Mouse (Mus musculus): ENCODE results near the gene Spdef. TPM values are rescaled to one million over a fixed set of nuclear protein-coding genes. Genes with fewer than 3 reads are reported as not detected.

Gene Spdef
- polyA plus RNA-seq, 1 experiment from 2014 or later: 29.7 TPM

DNA sequence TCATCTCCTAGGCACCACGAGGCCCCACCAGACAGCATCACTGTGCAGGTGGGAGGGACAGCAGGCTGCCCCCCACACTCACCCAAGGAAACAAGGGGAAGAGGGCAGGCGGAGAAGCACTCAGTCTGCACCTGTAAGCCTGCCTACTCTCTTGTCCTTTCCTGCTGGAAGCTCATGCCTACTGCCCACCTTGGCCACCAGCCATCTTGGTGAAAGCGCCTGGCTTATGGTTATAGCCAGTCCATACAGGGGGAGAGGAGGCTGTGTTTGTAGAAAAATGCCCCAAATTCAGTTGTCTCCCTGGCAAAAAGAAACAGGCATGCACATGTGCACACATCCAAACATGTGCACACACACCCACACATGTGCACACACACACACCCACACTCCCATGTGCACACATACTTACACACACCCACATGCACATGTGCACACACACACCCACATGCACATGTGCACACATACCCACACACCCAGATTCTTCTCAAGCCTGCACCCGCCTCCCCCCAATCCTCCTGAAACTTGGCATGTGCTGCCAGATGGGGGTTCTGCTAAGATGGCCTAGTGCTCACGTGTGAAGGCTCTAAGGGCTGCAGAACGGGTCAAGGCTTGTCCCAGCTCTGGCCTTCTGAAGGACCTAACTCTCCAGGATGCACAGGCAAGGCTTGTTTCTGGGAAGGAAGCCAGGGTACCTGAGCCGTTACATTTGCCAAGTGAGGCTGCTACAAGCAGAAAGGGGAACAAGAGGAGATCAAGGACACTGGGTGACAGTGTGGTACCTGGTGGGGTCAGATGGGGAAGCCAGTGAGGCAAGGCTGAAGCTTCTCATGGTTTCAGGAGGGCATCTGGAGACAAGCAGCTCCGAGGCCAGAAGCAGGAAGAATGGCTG is 22.8 kb upstream of the Spdef start:
- ATAC-seq (ENCODE audit: low FRiP score, low TSS enrichment) (no peak), DNase-seq (ENCODE audit: low spot score) (no peak)
- WGBS: 77% methylated on average over 8 of the region's 8 CpGs
- no peak overlapping the region for H3K9ac ChIP-seq (ENCODE audit: low read length)
- no peak overlapping the region for H3K27ac ChIP-seq (replicated peaks)
- H3K27me3 ChIP-seq (ENCODE audit: control insufficient read depth, insufficient read depth, low read length): no peaks in the 10 kb centered on the region
- no peaks in the 10 kb centered on the region for H3K9me3 ChIP-seq (ENCODE audit: control insufficient read depth, low read length)
- H3K36me3 ChIP-seq (ENCODE audit: control insufficient read depth, insufficient read depth, low read length): no peaks in the 10 kb centered on the region
- TF ChIP-seq EP300 (optimal IDR thresholded peaks at IDR 0.05): no peak
- no peak for TF ChIP-seq CTCF (IDR thresholded peaks at IDR 0.05; ENCODE audit: low read depth)
- no peak overlapping the region for H3K4me3 ChIP-seq (ENCODE audit: low read depth, low read length)
- H3K4me1 ChIP-seq (replicated peaks; ENCODE audit: control insufficient read depth, insufficient read depth): no peaks in the 10 kb centered on the region
- no peak overlapping the region for H3K4me2 ChIP-seq (replicated peaks; ENCODE audit: low read depth)

DNA sequence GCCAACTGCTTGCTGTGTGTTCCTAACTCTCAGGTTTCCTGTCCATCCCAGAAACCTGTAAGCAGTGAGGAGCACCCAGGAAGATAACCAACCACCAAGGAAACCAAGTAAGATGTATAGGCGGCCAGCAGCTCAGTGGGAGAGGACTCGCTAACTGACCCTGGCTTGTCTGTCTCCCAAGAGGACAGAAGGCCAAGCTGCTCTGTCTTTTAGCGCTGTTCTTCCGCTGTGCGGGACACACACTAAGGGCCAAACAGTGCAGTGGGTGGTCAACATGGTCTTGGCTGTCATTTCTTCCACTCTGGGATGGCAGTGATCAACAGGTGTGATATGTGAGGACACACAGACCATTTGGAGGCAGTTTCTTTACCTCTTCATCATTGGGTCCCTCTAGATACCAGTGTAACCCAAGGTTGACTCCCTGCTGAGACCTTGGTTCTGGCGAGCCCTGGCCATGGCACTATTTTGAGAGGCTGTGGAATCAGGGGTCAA is 21.7 kb upstream of the Spdef start:
- Histone ChIP-seq H3K36me3 (ENCODE audit: control insufficient read depth, insufficient read depth, low read length) (no peaks in the 10 kb centered on the region), H3K9ac (ENCODE audit: low read length) (no peak overlapping the region), H3K4me2 (replicated peaks; ENCODE audit: low read depth) (no peak overlapping the region), H3K27ac (replicated peaks) (no peak overlapping the region), H3K9me3 (ENCODE audit: control insufficient read depth, low read length) (no peaks in the 10 kb centered on the region), H3K4me3 (ENCODE audit: low read depth, low read length) (no peak overlapping the region), H3K4me1 (replicated peaks; ENCODE audit: control insufficient read depth, insufficient read depth) (no peaks in the 10 kb centered on the region), H3K27me3 (ENCODE audit: control insufficient read depth, insufficient read depth, low read length) (no peaks in the 10 kb centered on the region)
- ATAC-seq (ENCODE audit: low FRiP score, low TSS enrichment) (no peak), DNase-seq (ENCODE audit: low spot score) (no peak)
- 92% methylated on average over 6 of the region's 6 CpGs for WGBS
- no peak for TF ChIP-seq CTCF (IDR thresholded peaks at IDR 0.05; ENCODE audit: low read depth)
- TF ChIP-seq EP300 (optimal IDR thresholded peaks at IDR 0.05): no peak

DNA sequence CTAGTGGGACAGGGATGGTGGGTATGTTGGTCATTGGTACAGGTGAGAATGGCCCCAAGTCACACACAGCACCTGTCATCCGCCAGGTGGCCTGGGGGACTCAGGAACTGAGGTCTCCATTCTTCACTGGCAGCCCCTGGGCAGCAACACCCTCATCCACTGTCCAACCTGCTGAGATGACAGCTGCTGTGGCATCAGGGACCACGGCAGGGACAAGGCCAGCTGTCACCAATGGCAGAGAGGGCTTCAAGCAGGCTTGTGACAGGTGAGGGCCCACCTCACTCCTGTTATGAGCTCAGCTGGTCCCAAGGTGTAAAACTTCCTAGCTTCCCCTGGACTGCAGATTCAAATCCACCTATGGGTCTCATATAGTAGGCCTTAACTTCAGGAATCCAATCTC is 19.4 kb upstream of the Spdef start:
- Histone ChIP-seq H3K4me3 (ENCODE audit: low read depth, low read length) (no peak overlapping the region), H3K27ac (replicated peaks) (no peak overlapping the region), H3K27me3 (ENCODE audit: control insufficient read depth, insufficient read depth, low read length) (no peaks in the 10 kb centered on the region), H3K9me3 (ENCODE audit: control insufficient read depth, low read length) (no peaks in the 10 kb centered on the region), H3K4me2 (replicated peaks; ENCODE audit: low read depth) (no peak overlapping the region), H3K9ac (ENCODE audit: low read length) (no peak overlapping the region), H3K4me1 (replicated peaks; ENCODE audit: control insufficient read depth, insufficient read depth) (no peaks in the 10 kb centered on the region), H3K36me3 (ENCODE audit: control insufficient read depth, insufficient read depth, low read length) (no peaks in the 10 kb centered on the region)
- DNase-seq (ENCODE audit: low spot score): no peak
- no peak for TF ChIP-seq CTCF (IDR thresholded peaks at IDR 0.05; ENCODE audit: low read depth)
- TF ChIP-seq EP300 (optimal IDR thresholded peaks at IDR 0.05): no peak
- ATAC-seq (ENCODE audit: low FRiP score, low TSS enrichment): no peak
- whole genome bisulfite sequencing: 93% methylated on average over 2 of the region's 2 CpGs

DNA sequence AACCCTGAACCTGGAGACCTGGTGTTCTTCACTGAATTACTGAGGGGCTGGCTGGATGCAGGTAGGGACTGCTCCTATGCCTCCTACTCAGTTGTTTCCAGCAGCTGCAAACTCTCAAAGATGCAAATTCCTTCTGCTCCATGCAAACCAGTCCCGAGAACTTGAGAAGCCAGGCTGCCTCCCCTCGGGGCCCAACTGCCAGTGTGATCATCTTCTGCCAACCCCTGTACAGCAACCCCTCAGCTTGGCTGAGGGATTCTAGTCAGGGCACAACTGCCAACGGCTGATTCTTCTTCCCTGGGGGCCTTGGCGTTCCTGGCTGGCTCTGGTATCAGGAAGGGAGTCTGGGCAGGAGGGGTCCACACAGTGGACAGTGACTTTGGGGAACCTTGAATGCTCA is 17.7 kb upstream of the Spdef start:
- Histone ChIP-seq H3K36me3 (ENCODE audit: control insufficient read depth, insufficient read depth, low read length) (no peaks in the 10 kb centered on the region), H3K4me2 (replicated peaks; ENCODE audit: low read depth) (no peak overlapping the region), H3K27me3 (ENCODE audit: control insufficient read depth, insufficient read depth, low read length) (no peaks in the 10 kb centered on the region), H3K4me3 (ENCODE audit: low read depth, low read length) (no peak overlapping the region), H3K27ac (replicated peaks) (no peak overlapping the region), H3K9ac (ENCODE audit: low read length) (no peak overlapping the region), H3K9me3 (ENCODE audit: control insufficient read depth, low read length) (no peaks in the 10 kb centered on the region), H3K4me1 (replicated peaks; ENCODE audit: control insufficient read depth, insufficient read depth) (no peaks in the 10 kb centered on the region)
- TF ChIP-seq EP300 (optimal IDR thresholded peaks at IDR 0.05) (no peak), CTCF (IDR thresholded peaks at IDR 0.05; ENCODE audit: low read depth) (no peak)
- DNase-seq (ENCODE audit: low spot score): no peak
- no peak for ATAC-seq (ENCODE audit: low FRiP score, low TSS enrichment)
- WGBS: 40% methylated on average over 4 of the region's 4 CpGs

DNA sequence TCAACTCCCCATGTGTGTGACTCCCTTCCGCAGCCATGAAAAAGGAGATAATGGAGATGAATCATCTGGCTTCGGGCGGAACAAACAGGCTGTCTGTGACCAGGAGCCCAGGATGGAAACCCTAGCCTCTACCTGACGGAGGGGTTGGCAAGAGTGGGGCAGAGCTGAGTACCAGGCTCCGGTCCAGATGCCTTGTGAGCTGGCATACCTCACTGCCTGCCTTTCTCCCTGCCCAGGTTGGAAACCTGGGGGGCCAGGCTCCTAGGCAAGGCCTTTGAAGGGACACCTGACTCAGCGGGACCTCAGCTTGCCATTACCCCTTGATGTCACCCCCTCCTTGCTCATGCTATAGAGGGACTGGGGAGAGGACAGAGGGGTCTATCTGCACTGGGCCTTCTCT is 12.2 kb upstream of the Spdef start:
- WGBS: 73% methylated on average over 6 of the region's 6 CpGs
- H3K27ac ChIP-seq (replicated peaks): no peak overlapping the region
- TF ChIP-seq EP300 (optimal IDR thresholded peaks at IDR 0.05) (no peak), CTCF (IDR thresholded peaks at IDR 0.05; ENCODE audit: low read depth) (no peak)

More for the DNA sequence above, 12.2 kb upstream of the Spdef start:
- Histone ChIP-seq H3K4me3 (ENCODE audit: low read depth, low read length) (no peak overlapping the region), H3K4me2 (replicated peaks; ENCODE audit: low read depth) (no peak overlapping the region), H3K9ac (ENCODE audit: low read length) (no peak overlapping the region), H3K4me1 (replicated peaks; ENCODE audit: control insufficient read depth, insufficient read depth) (no peaks in the 10 kb centered on the region), H3K9me3 (ENCODE audit: control insufficient read depth, low read length) (no peaks in the 10 kb centered on the region), H3K27me3 (ENCODE audit: control insufficient read depth, insufficient read depth, low read length) (no peaks in the 10 kb centered on the region), H3K36me3 (ENCODE audit: control insufficient read depth, insufficient read depth, low read length) (no peaks in the 10 kb centered on the region)
- no peak for DNase-seq (ENCODE audit: low spot score)
- ATAC-seq (ENCODE audit: low FRiP score, low TSS enrichment): 0 out of 2 replicates have a peak, but pooled peaks have one; percentile 10

Measured in stomach, postnatal 0 days (tissue).